Mouse (Mus musculus) kidney, adult 18-20 months (tissue): ENCODE measurements around the gene Zic3.

Experiments
- DNase-seq: peaks from one replicate; pipeline ENCODE4 v3.0.0; 2021

Zic3 gene

GRCm38 (mm10) chrX:58042512-58042911, 20.0 kb downstream of the Zic3 start:
- DNase-seq = no peak
